Mouse (Mus musculus) erythroblast, embryonic 14.5 days (primary cell): ENCODE measurements around the gene Pirb. TPM values are rescaled to one million over a fixed set of nuclear protein-coding genes. Genes with fewer than 3 reads are reported as not detected.
"Not testable (repeated sequence)": the region's sequence is repeated elsewhere in the genome, so short reads cannot be mapped to it uniquely, and the experiment has no call there.

ENCODE experiments used
- H3K27me3 ChIP-seq: 2 replicates; pipeline ENCODE4 v1.6.1; 2012; ENCODE audit warnings: inconsistent platforms; ENCODE audit not compliant: control insufficient read depth
- H3K36me3 ChIP-seq: 2 replicates; pipeline ENCODE4 v1.6.1; 2012; ENCODE audit warnings: mild to moderate bottlenecking, inconsistent platforms; ENCODE audit not compliant: control insufficient read depth
- H3K4me1 ChIP-seq: 2 replicates; pipeline ENCODE4 v1.6.1; 2012; ENCODE audit warnings: inconsistent platforms; ENCODE audit not compliant: control insufficient read depth
- H3K4me3 ChIP-seq: replicated peaks from 2 replicates; pipeline ENCODE3; 2012; ENCODE audit warnings: moderate library complexity, mild to moderate bottlenecking, inconsistent platforms
- H3K9me3 ChIP-seq: 2 replicates; pipeline ENCODE4 v1.6.1; 2012; ENCODE audit warnings: low read length, inconsistent platforms, mixed read lengths; ENCODE audit not compliant: control insufficient read depth
- GATA1 ChIP-seq: IDR thresholded peaks from 2 replicates; pipeline ENCODE4 v1.6.1; 2012; ENCODE audit warnings: low read length, inconsistent platforms, mixed read lengths
- TAL1 ChIP-seq: IDR thresholded peaks from 3 replicates; pipeline ENCODE4 v1.6.1; 2012; ENCODE audit warnings: low read length, inconsistent platforms, mixed read lengths
- polyA plus RNA-seq: library from polyadenylated mRNA; stranded (reverse); fragments of >175 nt; gene quantifications from 2 replicates; pipeline ENCODE4 v1.2.3, GENCODE M21; 2012

The Pirb gene
- polyA plus RNA-seq, 1 experiment: not detected

DNA sequence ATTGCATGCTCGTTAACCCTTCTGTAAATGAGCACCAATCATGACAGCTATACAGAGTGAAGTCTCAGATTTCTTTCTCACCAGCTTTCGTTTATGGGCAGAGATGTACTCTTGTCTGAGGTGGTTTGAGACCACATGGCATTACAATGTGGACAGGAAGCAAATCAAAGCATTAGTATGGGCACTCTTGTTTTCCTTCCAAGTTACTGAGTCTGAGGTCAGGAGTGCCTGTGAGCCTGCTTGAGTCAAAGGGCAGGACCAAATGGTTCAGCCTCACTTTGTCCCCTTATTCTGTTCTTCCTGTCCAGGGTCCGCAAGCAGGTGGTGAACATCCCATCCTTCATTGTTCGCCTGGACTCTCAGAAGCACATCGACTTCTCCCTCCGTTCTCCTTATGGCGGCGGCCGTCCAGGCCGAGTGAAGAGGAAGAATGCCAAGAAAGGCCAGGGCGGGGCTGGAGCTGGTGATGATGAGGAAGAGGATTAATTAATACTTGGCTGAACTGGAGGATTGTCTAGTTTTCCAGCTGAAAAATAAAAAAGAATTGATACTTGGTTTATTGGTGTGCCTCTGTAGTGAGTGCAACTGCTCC lies 13.8 kb downstream of the Pirb start:
- H3K4me3 ChIP-seq: peak overlapping the region; percentile 91
- TF ChIP-seq TAL1: no peak
- peaks cover 29% of the 10 kb centered on the region for H3K4me1 ChIP-seq
- no peaks in the 10 kb centered on the region for H3K27me3 ChIP-seq
- peaks cover 37% of the 10 kb centered on the region for H3K36me3 ChIP-seq
- no peaks in the 10 kb centered on the region for H3K9me3 ChIP-seq

GRCm38 (mm10) chr7:3705911-3706310 lies 14.3 kb downstream of the Pirb start:
- no peaks in the 10 kb centered on the region for H3K27me3 ChIP-seq
- H3K4me1 ChIP-seq: peaks cover 29% of the 10 kb centered on the region
- H3K4me3 ChIP-seq: peak overlapping the region; percentile 91
- no peak for TF ChIP-seq GATA1
- TF ChIP-seq TAL1: no peak
- peaks cover 37% of the 10 kb centered on the region for H3K36me3 ChIP-seq
- H3K9me3 ChIP-seq: no peaks in the 10 kb centered on the region

DNA sequence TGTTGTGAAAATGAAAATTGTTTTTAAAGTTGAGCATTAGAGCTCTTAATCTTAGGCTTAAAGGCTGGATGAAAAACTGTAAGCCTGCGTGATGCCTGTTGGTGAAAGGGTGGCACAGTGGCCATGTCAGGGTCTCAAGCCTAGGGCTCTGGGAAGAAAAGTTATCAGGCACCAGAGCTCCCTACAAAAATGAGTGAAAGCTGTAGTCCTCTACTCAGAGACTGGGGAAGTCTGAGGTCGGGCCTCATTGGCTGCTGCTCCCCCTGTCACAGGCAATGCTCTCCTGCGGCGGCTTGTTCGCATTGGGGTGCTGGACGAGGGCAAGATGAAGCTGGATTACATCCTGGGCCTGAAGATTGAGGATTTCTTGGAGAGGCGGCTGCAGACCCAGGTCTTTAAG lies 14.7 kb downstream of the Pirb start:
- peak overlapping the region; percentile 91 for H3K4me3 ChIP-seq
- peaks cover 29% of the 10 kb centered on the region for H3K4me1 ChIP-seq
- not testable (repeated sequence) for H3K9me3 ChIP-seq, H3K27me3 ChIP-seq
- H3K36me3 ChIP-seq: peaks cover 37% of the 10 kb centered on the region

DNA sequence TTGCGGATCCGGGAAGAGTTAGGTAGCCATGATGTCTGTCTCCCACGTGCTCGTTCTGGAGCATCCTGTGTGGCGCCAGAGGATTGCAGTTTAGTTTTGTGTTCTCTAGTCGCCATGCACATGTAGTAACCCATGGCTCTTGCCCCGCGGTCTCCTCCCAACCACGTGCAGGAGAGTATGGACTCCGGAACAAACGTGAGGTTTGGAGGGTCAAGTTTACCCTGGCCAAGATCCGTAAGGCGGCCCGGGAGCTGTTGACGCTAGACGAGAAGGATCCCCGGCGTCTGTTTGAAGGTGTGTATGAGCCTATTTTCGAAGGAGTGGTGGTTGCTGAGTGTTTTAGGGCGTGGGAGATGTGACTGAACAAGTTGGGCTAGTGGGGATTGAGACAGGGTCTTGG lies 15.7 kb downstream of the Pirb start:
- H3K4me3 ChIP-seq: peak overlapping the region; percentile 91
- peaks cover 37% of the 10 kb centered on the region for H3K36me3 ChIP-seq
- peaks cover 29% of the 10 kb centered on the region for H3K4me1 ChIP-seq
- H3K27me3 ChIP-seq: no peaks in the 10 kb centered on the region
- TF ChIP-seq GATA1: no peak
- no peak for TF ChIP-seq TAL1
- no peaks in the 10 kb centered on the region for H3K9me3 ChIP-seq

DNA sequence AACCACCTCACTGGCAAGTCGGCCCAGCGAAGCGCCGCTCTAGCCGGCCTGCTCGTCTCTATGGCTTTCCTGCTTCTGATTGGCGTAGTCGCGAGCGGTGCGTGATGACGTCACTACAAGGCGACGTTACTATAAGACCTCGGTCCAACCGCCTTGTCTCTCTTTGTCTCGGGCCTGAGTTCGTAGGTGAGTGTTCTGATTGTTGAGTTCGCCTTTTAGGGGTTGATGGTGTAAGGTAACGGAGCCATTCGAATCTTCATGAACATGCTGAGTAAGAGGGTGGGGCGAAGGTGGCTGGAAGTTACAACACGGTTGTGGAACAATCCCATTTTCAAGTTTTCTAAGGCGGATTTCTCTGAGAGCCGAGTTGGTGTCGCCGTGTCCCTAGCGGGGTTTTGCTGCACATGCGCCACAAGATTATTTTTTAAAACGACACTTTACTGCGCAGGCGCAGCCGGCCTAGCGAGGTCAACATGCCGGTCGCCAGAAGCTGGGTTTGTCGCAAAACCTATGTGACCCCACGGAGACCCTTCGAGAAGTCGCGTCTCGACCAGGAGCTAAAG lies 16.2 kb downstream of the Pirb start, which contains the start of gene Rps9:
Gene Rps9 (plus strand): TSS at position 115 of the 563 bp plus-strand sequence.
- H3K4me3 ChIP-seq: peak within 1 kb of the TSS; percentile 91
- H3K9me3 ChIP-seq: no peaks in the 10 kb centered on the region
- H3K36me3 ChIP-seq: peaks cover 37% of the 10 kb centered on the region
- no peaks in the 10 kb centered on the region for H3K27me3 ChIP-seq
- TF ChIP-seq TAL1: no peak
- H3K4me1 ChIP-seq: peaks cover 29% of the 10 kb centered on the region

- Histone ChIP-seq H3K4me3 (peak overlapping the region; percentile 91), H3K9me3 (no peaks in the 10 kb centered on the region), H3K27me3 (no peaks in the 10 kb centered on the region), H3K36me3 (peaks cover 37% of the 10 kb centered on the region), H3K4me1 (peaks cover 29% of the 10 kb centered on the region)
- no peak for TF ChIP-seq TAL1
- TF ChIP-seq GATA1: no peak
These were observed 16.9 kb downstream of the Pirb start for GRCm38 (mm10) chr7:3703148-3703878.

DNA sequence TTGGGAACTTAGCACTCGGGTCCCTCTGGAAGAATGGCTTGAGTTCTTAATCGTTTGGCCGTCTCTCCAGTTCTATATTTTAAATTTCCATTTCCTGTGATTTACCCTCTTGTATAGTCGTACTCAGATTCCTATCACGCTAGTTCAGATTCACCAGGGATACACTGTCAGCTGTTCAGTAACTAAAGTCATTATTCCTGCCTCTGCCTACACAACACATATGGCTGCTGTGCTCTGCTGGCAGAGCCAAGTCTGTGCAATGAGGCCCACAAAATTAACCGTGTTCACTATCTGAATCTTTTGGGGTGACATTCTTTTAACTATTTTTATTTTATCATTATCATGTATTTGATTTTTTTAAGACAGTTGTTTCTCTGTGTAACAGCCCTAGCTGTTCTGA lies 21.7 kb downstream of the Pirb start:
- no peaks in the 10 kb centered on the region; the same call in 1 of the 2 replicates for H3K36me3 ChIP-seq

DNA sequence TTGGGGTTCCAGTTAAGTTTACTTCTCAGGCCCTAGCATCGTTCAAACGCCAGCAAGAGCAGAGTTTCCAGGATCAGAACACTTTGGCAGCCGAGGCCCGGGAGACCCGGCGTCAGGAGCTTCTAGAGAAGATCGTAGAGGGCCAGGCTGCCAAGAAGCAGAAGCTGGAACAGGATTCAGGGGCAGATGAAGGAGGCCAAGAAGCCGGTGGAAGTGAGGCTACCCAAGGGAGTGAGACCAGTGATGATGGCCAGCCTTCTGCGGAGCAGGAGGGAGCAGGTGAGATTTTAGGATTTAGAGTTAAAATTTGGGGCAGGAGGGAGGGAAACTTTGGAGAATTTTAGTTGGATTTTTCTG lies 25.3 kb downstream of the Pirb start:
- H3K27me3 ChIP-seq, H3K36me3 ChIP-seq, H3K9me3 ChIP-seq: not testable (repeated sequence)
- Histone ChIP-seq H3K4me1 (peaks cover 41% of the 10 kb centered on the region), H3K4me3 (peak overlapping the region; percentile 84)

More for the DNA sequence above, 21.7 kb downstream of the Pirb start:
- H3K4me3 ChIP-seq: no peak overlapping the region
- TF ChIP-seq TAL1: no peak
- no peak for TF ChIP-seq GATA1
- no peaks in the 10 kb centered on the region for H3K27me3 ChIP-seq
- no peaks in the 10 kb centered on the region for H3K9me3 ChIP-seq
- H3K4me1 ChIP-seq: peaks cover 17% of the 10 kb centered on the region

DNA sequence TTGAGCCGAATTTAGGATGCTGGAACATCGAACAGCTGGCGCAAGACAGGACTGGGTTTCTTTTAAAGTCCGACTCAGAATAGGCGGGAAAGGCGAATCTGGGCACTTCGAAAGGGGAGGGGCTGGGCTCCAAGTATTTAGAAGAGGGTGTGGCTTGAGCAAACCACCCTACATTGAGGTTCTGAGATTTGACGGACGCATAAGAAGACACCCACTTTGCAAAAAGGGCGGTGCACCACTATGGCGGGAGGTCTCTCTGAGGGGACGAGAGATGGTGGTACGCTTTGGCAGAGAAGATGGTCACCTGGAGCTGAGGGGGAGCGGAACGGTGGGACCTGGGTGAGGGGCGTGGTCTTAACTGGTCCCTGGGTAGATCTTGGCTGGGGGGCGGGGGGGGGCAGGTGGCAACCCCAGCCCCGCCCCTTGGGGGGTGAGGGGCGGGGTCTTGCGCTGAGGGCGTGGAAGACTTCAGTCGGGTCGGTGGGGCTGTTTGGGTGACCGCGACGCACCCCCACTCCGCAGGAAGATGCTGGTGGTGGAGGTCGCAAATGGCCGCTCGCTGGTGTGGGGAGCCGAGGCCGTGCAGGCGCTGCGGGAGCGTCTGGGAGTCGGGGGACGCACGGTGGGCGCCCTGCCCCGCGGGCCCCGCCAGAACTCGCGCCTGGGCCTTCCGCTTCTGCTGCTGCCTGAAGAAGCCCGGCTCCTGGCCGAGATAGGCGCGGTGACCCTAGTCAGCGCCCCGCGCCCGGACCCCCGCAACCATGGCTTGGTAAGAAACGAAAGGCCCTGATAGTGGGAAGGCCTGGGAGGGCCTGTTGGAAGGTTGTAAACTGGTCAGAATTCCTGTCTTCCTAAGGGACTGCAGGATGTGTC lies 25.9 kb downstream of the Pirb start:
- Histone ChIP-seq H3K4me1 (peaks cover 41% of the 10 kb centered on the region), H3K36me3 (no peaks in the 10 kb centered on the region; the same call in 1 of the 2 replicates), H3K4me3 (peak overlapping the region; percentile 84), H3K9me3 (no peaks in the 10 kb centered on the region), H3K27me3 (no peaks in the 10 kb centered on the region)
- TF ChIP-seq GATA1 (no peak), TAL1 (no peak)
